Mouse (Mus musculus) layer of hippocampus, adult 2 months (tissue): ENCODE data around the gene Erf. TPM values are rescaled to one million over a fixed set of nuclear protein-coding genes. Genes with fewer than 3 reads are reported as not detected.
"Not testable (repeated sequence)": the region's sequence is repeated elsewhere in the genome, so short reads cannot be mapped to it uniquely, and the experiment has no call there.

ENCODE experiments used
- DNase-seq, 2 experiments: peaks; one replicate each; pipeline ENCODE4 v3.0.0; 2022; ENCODE audit warnings: low spot score in 2 of 2
- H3K27ac ChIP-seq: fragments of 200-600 bp; 2 replicates; pipeline ENCODE4 v1.8.1; 2022
- H3K4me3 ChIP-seq: fragments of 200-600 bp; 2 replicates; pipeline ENCODE4 v1.8.1; 2022; ENCODE audit warnings: mild to moderate bottlenecking
- CTCF ChIP-seq: fragments of 200-600 bp; conservative IDR thresholded peaks from 2 replicates; pipeline ENCODE4 v1.8.1; 2022; ENCODE audit warnings: antibody characterized with exemption, mild to moderate bottlenecking, moderate library complexity
- total RNA-seq, 2 experiments: library from RNA; stranded (reverse); gene quantifications; 2 replicates each; pipeline ENCODE4 v1.2.3; 2021

Gene Erf
- total RNA-seq, 2 experiments from 2014 or later, result 40.3 to 45.1 TPM

DNA sequence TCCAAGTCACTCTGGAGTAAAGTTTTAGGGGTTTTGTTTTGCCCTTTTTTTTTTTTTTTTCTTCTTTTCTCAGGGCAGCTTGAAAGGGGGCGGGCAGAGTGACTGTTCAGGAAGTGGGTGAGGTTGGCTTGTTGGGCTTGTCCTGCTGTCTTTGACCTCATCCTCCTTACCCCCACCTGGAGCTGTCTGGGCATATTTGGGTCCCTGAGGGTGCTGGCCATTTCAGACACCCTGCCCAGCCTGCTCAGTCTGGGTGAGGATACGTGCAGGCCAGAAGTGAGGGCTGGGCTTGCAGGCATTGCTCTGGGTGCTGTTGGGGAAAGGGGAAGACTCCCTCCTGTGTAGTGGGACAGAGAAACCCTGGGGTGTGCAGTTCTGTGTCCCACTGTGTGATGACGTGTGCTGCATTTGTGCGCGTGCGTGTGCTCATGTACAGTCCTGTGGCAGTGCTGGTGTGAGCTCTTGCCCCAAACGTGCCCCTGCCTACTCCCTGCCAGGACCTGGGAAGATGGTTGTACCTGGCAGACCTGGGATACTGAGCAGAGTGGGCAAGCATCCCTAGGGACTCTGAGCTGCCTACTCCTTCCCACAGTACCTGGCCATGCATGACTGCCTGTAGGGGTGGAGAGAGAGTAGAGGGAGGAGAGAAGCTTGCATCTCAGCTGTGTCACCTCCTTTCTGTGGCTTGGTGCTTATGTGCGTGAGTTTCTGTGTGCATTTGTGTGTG lies 19.1 kb upstream of the Erf start:
- no peak for TF ChIP-seq CTCF
- Histone ChIP-seq H3K4me3 (peak overlapping the region; percentile 77), H3K27ac (peak overlapping the region; percentile 95; the same call in 1 of the 2 replicates)
- no peak for DNase-seq

- peak overlapping the region; percentile 95 for H3K27ac ChIP-seq
- TF ChIP-seq CTCF, result no peak
- no peak for DNase-seq
- H3K4me3 ChIP-seq, result peak overlapping the region; percentile 77
These were observed 18.5 kb upstream of the Erf start for GRCm38 (mm10) chr7:25269029-25269428.

GRCm38 (mm10) chr7:25268588-25268987 lies 18.0 kb upstream of the Erf start:
- no peak for TF ChIP-seq CTCF
- Histone ChIP-seq H3K4me3 (peak overlapping the region; percentile 77), H3K27ac (peak overlapping the region; percentile 95)
- DNase-seq, result peak in 1 of 2 experiments; percentile 12

DNA sequence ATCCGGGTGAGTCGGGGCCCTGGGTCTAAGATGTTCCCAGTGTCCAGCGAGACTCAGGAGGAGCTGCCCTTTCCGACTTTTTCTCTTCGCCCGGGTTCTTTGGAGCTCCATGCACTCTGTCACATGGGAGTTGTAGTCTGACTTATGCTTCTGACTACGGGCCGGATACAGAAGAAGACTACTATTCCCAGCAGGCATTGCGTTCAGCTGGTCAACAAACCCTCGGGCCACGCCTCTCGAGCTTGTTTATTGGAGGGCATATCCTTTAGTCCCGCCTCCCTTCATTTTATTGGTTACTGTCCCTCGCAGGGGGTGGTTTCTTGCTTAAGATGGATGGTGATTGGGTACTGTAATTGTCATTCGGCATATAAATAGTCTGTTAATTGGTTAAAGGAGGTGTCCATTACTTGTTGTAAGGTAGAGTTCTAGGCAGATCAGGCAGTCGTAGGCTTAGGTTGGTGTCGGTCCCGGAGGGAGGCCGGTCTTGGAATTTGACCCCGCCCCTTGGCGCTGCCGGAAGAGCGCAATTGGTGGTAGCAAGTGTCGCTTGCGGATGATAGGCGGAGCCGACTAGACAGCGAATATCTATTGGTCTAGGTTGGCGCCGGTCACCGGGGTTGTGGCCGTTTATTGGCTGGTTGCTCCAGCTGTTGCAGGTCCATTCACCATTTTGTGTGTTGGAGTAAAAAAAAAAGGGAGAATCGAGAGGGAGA lies 17.3 kb upstream of the Erf start:
- TF ChIP-seq CTCF, result no peak
- Histone ChIP-seq H3K27ac (peak overlapping the region; percentile 99), H3K4me3 (peak overlapping the region; percentile 95)
- peak; percentile 99 to 100 for DNase-seq

DNA sequence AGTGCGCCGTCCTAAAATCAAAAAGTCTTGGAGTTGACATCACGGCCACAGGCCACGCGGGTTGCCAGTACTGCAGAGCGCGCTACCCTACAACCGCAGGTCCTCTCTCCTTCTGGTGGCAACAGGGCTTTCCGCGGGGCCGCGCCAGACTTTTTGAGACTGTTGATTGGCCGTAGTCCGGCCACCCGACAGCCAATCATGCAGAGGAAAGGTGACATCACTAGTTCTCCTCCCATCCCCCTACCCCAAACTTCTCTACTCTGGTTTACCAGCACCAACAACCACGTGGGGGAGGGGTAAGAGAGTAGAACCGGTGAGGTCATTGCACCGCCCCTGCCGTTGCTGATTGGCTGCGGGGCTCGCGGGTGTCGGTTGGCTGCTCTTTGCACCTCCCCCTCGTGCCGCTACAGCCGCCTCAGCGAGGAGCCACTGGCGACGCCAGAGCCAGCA lies 16.8 kb upstream of the Erf start, which contains the start of gene Cic:
Gene Cic, plus strand, starts transcription at position 404 of the 450 bp plus-strand sequence.
- Histone ChIP-seq H3K4me3 (peak within 1 kb of the TSS; percentile 95), H3K27ac (peak within 1 kb of the TSS; percentile 99)
- DNase-seq, result peak; percentile 98 to 100
- TF ChIP-seq CTCF, result peak; percentile 38

DNA sequence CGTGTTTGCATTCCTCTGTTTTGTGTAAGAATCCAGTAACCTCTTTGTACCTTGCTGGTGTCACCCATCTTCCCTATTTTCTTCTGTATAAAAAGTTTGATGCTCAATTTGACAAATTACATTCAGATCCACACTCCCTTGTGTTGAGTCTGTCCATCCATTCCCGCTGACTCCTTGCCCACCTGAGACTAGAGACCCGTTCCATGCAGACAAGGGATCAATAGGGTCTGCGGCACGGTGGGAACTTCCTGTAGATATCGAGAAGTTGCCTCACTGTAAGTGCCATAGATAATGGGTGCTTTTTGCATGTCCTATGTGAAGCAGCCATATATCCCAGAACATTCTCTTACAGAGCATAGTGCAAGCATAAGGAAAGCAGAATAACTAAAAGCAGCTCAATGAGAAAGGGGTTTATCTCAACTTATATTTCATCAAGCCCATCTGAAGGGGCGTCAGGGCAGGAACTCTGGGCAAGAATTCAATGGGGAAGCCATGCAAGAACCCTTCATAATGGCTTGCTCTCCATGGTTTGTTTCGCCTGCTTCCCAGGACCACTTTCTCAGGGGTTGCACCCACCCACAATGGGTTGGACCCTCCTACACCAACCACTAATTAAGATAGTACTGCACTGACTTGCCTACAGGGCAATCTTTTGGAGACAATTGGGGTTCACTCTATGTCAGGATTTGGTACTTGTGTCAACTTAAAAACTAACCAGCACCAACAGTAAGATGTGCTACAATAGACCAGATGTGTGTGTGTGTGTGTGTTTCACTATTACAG lies 15.8 kb upstream of the Erf start:
- Histone ChIP-seq H3K4me3 (no peak overlapping the region), H3K27ac (no peak overlapping the region)
- TF ChIP-seq CTCF, result no peak
- no peak for DNase-seq

- H3K27ac ChIP-seq, DNase-seq, H3K4me3 ChIP-seq: not testable (repeated sequence)
These were observed 15.2 kb upstream of the Erf start for GRCm38 (mm10) chr7:25265743-25266142.

DNA sequence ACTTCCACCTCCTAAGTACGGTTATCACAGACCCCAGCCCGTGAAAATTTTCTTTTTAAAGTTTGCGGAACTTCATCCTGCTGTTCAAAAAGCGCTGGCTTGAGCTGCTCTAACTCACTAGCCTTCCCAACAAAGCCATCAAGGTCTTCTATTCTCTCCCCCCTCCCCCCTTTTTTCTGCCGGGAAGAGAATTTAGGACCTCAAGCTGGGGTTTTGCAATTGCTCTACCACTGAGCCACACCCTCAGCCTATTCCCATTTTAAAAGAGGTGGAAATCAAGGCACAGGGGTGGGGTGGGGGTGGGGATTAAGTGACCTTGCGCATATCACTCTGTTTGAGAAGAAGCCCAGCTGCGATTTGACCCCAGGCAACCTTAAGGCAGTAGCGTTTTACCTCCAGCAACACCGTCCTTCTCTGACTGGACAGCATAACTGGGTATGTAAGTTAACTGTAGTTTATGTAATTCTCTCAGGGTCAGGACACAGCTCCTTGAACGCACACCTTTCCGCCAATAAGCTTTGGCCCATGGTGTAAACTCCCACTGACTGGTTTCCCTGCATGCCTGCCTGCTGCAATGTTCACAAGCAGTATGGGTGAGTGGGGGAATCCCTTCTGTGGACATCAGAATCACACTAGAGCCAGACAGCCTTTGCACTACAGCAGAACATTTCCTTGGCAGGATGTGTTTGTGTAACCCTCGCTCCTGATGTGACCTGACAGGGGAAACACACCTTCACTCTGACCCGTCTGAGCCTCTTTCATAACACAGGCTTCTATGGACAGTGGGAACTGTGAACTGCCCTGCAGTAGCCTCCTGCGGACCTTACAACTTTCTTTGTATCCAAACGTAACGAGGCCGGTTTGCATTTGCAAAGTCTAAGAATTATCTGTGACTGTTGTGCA lies 13.7 kb upstream of the Erf start:
- DNase-seq, result no peak
- no peak overlapping the region for H3K27ac ChIP-seq
- H3K4me3 ChIP-seq, result no peak overlapping the region
- TF ChIP-seq CTCF, result no peak

DNA sequence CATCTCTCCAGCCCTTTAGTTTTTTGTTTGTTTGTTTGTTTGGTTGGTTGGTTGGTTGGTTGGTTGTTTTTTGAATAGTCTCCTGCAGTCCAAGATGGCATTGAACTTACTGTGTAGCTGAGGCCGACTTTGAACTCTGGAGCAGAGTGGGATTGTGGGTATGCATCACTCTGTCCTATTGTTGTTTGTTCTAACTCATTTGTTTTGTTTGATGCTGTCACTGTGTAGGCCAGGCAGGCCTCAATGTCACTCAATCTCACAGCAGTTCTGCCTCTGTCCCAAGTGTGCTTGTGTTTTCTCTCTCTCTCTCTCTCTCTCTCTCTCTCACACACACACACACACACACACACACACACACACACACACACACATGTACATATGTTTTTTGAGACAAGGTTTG lies 11.3 kb upstream of the Erf start:
- Histone ChIP-seq H3K4me3 (no peak overlapping the region), H3K27ac (no peak overlapping the region)
- TF ChIP-seq CTCF, result no peak
- DNase-seq, result no peak

DNA sequence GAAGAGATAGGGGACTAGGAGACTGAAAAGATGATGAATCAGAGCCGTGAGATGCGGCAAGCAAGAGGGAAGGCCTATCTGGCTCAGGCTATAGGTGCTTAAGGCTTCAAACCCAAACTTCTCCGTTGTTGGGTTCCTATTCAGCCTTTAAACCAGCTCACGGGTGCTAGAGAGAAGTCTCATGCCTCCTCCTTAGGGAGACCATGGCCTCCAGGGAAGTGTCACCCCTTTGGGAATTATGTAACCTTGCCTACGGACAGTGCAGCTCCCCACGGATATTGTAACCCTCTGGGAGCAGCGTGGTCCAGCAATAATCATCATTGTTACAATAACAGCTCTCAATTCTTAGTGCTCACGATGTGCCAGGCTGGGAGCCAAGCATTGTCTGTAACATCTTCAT lies 1.3 kb upstream of the Erf start:
- DNase-seq, result peak in 1 of 2 experiments; percentile 13
- no peak for TF ChIP-seq CTCF
- Histone ChIP-seq H3K4me3 (peak overlapping the region; percentile 97), H3K27ac (peak overlapping the region; percentile 99)

DNA sequence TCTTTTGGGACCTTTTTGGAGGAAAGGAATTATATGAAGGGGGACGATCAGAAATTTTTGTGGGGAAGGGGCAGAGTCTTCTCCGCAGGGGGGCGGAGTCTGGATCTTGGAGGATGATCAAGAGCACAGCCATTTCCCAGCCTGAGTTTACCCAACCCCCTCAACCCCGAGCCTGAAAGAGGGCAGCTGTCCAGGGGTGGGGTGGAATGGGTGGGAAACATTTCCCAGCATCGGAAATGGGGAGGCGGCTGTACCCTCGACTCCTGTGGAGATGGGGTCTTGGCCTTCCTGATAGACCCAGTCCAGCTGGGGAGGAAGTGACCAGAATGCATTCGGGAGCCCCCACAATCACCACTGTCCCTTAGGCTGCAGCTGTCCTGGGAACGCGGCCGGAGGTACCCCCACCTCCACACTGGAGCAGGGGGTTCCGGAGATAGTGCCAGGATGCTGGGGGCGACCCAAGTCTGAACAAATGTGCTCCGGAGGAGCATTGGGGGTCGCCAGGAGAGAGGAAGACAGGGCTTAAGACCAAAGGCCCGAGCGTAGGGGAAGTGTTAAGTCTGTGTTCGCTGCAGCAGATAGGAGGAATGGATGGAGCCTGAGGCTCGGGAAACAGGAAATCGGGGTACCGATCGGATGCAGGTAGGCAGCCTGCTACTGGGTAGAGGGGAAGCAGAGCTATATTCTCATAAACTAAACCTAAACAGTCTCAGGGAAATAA lies 670 bp upstream of the Erf start:
- TF ChIP-seq CTCF, result no peak
- H3K27ac ChIP-seq, result peak overlapping the region; percentile 99
- peak in 1 of 2 experiments; percentile 51 for DNase-seq

More for the DNA sequence above, 670 bp upstream of the Erf start:
- H3K4me3 ChIP-seq, result peak overlapping the region; percentile 97
